Comparison of ENCODE assay signal across 8 mouse cellular contexts in genomic region chr11:97406094-97406951, GRCm38 (mm10). TPM values are rescaled to one million over a fixed set of nuclear protein-coding genes. Genes with fewer than 3 reads are reported as not detected.
DNase-seq lines count a peak whose midpoint lies in the region; ATAC-seq lines count a peak whose summit lies in the region.

No protein-coding gene starts in this region.

- peaks cover 65% of the 10 kb centered on the region for H3K4me1 ChIP-seq in heart, embryonic 10.5 days
- H3K4me1 ChIP-seq in kidney, embryonic 15.5 days: peaks cover 39% of the 10 kb centered on the region
- peaks cover 34% of the 10 kb centered on the region for H3K4me1 ChIP-seq in stomach, embryonic 15.5 days

- H3K9me3 ChIP-seq in heart, embryonic 10.5 days: no peaks in the 10 kb centered on the region
- no peaks in the 10 kb centered on the region for H3K9me3 ChIP-seq in kidney, embryonic 15.5 days (replicated peaks)
- H3K9me3 ChIP-seq in stomach, embryonic 15.5 days: no peaks in the 10 kb centered on the region

- H3K27ac ChIP-seq in heart, embryonic 10.5 days: peak overlapping the region; percentile 72; the same call in 1 of the 2 replicates
- H3K27ac ChIP-seq in kidney, embryonic 15.5 days: peak overlapping the region; percentile 52; the same call in 1 of the 2 replicates
- peak overlapping the region; percentile 51; the same call in 1 of the 2 replicates for H3K27ac ChIP-seq in stomach, embryonic 15.5 days

- no peak overlapping the region for H3K4me3 ChIP-seq in heart, embryonic 10.5 days
- no peak overlapping the region for H3K4me3 ChIP-seq in kidney, embryonic 15.5 days (replicated peaks)
- H3K4me3 ChIP-seq in stomach, embryonic 15.5 days (replicated peaks): no peak overlapping the region

- peaks cover 47% of the 10 kb centered on the region for H3K27me3 ChIP-seq in heart, embryonic 10.5 days (ENCODE audit: insufficient read depth, poor library complexity, severe bottlenecking)
- peaks cover 27% of the 10 kb centered on the region for H3K27me3 ChIP-seq in kidney, embryonic 15.5 days
- H3K27me3 ChIP-seq in stomach, embryonic 15.5 days (replicated peaks): peaks cover 3% of the 10 kb centered on the region; the same call in 1 of the 2 replicates

- 56% methylated on average over 10 of the region's 10 CpGs for WGBS in heart, embryonic 10.5 days
- WGBS in kidney, embryonic 15.5 days: 60% methylated on average over 10 of the region's 10 CpGs
- 58% methylated on average over 10 of the region's 10 CpGs for WGBS in stomach, embryonic 15.5 days

- H3K36me3 ChIP-seq in heart, embryonic 10.5 days: no peaks in the 10 kb centered on the region
- H3K36me3 ChIP-seq in kidney, embryonic 15.5 days: no peaks in the 10 kb centered on the region
- H3K36me3 ChIP-seq in stomach, embryonic 15.5 days: no peaks in the 10 kb centered on the region

- intact Hi-C loops in left cerebral cortex, postnatal 36 days (cut with DNase I): no loop called here

- H3K9ac ChIP-seq in kidney, embryonic 15.5 days: no peak overlapping the region
- H3K9ac ChIP-seq in stomach, embryonic 15.5 days: no peak overlapping the region

- peak; percentile 50 to 52 for DNase-seq in cerebellum, postnatal 10 days
- DNase-seq in cerebellum, postnatal 36 days: no peak
- peak; percentile 37 for DNase-seq in 3T3-L1 (ENCODE audit: low read depth, low spot score)
- no peak for DNase-seq in heart, embryonic 10.5 days (ENCODE audit: low spot score)
- DNase-seq in layer of hippocampus, adult 9-10 months (ENCODE audit: low spot score): no peak
- DNase-seq in left cerebral cortex, postnatal 36 days (ENCODE audit: low spot score in 2 of 2): no peak

- peak overlapping the region; percentile 100 for H3K4me2 ChIP-seq in kidney, embryonic 15.5 days
- peak overlapping the region; percentile 37; the same call in 1 of the 2 replicates for H3K4me2 ChIP-seq in stomach, embryonic 15.5 days

- no peak for ATAC-seq in kidney, embryonic 15.5 days (replicated peaks; ENCODE audit: low FRiP score)
- ATAC-seq in stomach, embryonic 15.5 days (ENCODE audit: insufficient read depth, low FRiP score, low read depth): no peak

RNA-seq across cellular contexts. Expression of gene Arhgap23, which starts 9.0 kb away (rescaled TPM):
- polyA plus RNA-seq in heart, embryonic 10.5 days (2016; fragmentation: Nextera tagmentation; extraction: Ambion mirVana): 6.8 and 7.8 TPM in 2 replicates
- 4.6 and 5.9 TPM in 2 replicates for polyA plus RNA-seq in kidney, embryonic 15.5 days (2015; fragmentation: Nextera tagmentation; extraction: Ambion mirVana)
- polyA plus RNA-seq in stomach, embryonic 15.5 days (2015; fragmentation: Nextera tagmentation; extraction: Ambion mirVana): 6.1 and 6.2 TPM in 2 replicates
- total RNA-seq in left cerebral cortex, postnatal 36 days (2021): 10 to 100 TPM; 68.0 to 74.4 TPM

RNA-seq across cellular contexts. Expression of gene Socs7, which starts 44.0 kb away (rescaled TPM):
- 3.2 and 3.4 TPM in 2 replicates for polyA plus RNA-seq in heart, embryonic 10.5 days (2016; fragmentation: Nextera tagmentation; extraction: Ambion mirVana)
- 3.8 and 3.9 TPM in 2 replicates for polyA plus RNA-seq in kidney, embryonic 15.5 days (2015; fragmentation: Nextera tagmentation; extraction: Ambion mirVana)
- polyA plus RNA-seq in stomach, embryonic 15.5 days (2015; fragmentation: Nextera tagmentation; extraction: Ambion mirVana): 3.4 and 3.8 TPM in 2 replicates
- total RNA-seq in left cerebral cortex, postnatal 36 days (2021): 10 to 100 TPM; 78.0 to 87.2 TPM

RNA-seq across cellular contexts. Expression of gene Gpr179, which starts 54.4 kb away (rescaled TPM):
- 0.04 and 0.12 TPM in 2 replicates for polyA plus RNA-seq in heart, embryonic 10.5 days (2016; fragmentation: Nextera tagmentation; extraction: Ambion mirVana)
- polyA plus RNA-seq in kidney, embryonic 15.5 days (2015; fragmentation: Nextera tagmentation; extraction: Ambion mirVana): 0.10 and 0.53 TPM in 2 replicates
- 0.19 and 0.21 TPM in 2 replicates for polyA plus RNA-seq in stomach, embryonic 15.5 days (2015; fragmentation: Nextera tagmentation; extraction: Ambion mirVana)
- total RNA-seq in left cerebral cortex, postnatal 36 days (2021): under 1 TPM; 0.39 to 0.52 TPM

Comparison
In these comparisons a context has a peak if more than half of its experiments do, and no peak if none do; other contexts are left out.
1. DNase-seq: peak in cerebellum, postnatal 10 days (2 of 2) and 3T3-L1 (single experiment); none in cerebellum, postnatal 36 days (0 of 2), heart, embryonic 10.5 days (single experiment), layer of hippocampus, adult 9-10 months (single experiment) and left cerebral cortex, postnatal 36 days (0 of 2).
2. Peak in every context shown above with its lines, with median percentiles within 50 percentile points of each other: H3K27ac ChIP-seq.